Mouse (Mus musculus) kidney, postnatal 4 days (tissue): Measurements from ENCODE around the gene Yipf1.

ENCODE experiments used
- DNase-seq, 2 experiments: peaks; one replicate each; pipeline ENCODE4 v3.0.0; 2021; ENCODE audit warnings: mixed read lengths in 2 of 2

Yipf1 gene

DNA sequence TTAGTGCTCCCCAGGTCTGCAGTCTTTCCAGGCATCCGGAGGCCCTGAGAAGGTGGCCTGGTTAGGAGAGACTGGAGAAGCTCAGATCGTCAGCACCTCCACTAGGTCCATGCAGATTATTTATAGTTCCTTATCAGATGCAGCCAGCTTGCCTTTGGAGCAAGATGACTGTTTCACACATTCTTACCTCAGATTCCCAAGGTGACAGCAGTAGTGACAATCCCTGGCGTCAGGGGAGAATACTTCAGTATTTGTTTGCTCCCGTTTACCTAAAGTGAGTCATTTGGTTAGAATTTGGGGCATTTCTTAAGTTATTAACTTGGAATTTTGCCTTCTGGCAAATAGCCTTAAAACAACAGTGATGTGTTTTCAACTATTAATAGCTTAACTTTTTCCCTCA lies 60.5 kb downstream of the Yipf1 start:
- no peak for DNase-seq

DNA sequence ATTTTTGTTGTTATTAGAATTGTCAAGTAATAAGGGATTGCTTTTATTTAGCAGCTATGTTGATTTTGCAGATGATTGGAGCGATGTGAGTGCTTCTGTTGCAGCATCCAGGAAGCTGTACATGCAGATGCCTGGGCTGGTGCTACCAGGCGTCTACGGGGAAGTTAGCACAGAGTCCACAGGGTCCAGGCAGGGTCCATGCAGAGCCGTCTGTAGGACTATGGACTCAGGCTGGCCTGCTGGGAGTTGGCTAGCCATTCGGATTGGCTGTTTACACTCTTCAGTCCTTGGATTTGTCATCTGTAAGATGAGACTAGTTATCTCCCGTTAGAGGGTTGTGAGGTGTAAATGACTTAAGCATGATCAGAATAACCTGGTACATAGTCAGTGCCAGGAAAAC lies 64.8 kb downstream of the Yipf1 start:
- DNase-seq = peak in 1 of 2 experiments; percentile 54

DNA sequence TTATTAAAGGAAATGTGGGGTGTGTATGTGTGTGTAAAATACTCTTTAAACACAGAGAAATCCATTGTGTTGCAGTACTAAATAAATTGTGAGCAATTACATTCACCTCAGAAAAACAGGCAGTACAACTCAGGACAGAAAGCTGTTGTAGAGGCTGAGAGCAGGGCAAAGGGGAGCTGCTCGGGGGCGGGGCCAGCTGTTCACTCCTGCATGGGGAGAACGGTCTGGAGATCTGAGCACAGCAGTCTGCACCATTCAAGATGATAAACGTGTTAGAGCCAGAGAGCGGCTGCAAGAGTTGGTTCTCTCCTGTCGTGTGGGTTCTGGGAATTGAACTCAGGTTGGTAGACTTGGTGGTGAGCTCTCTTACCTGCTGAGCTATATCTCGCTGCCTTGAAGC lies 66.7 kb downstream of the Yipf1 start:
- DNase-seq = peak; percentile 25 to 37

DNA sequence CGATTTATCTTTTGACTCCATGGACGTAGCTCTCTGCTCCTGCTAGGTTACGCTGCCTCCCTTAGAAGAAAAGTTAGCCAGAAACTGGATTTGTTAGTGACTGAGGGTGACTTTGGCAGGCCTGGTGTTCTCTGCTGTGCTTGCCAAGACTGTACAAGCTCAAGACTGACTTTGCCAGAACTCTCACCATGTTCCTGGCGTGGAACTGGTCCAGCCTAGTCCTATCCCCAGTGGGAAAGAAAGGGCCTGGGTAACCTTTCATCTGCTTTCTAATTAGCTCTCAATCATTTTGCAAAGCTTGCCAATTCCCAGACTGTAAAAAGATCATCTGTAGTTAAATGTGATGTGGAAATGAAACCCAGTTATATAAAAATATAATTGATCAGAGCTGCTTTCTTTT lies 72.9 kb downstream of the Yipf1 start:
- no peak for DNase-seq

DNA sequence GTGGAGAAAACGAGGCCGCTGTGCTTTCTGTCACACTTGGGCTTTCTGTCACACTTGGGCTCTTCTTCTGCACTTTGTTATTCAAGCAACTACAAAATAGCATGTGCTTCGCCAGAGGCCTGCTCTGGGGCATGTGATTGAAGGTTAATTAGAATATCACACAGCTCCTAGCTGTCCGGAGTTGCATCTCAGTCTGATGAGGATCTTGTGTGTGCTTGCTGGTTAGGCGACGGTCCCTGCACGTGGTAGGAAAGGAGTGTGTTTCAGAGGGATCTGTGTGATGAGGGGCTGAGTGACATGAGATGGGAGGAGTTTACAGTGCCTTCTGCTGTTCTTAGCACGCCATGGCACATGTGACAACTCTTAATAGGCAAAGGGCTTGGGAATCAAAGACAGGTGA lies 73.3 kb downstream of the Yipf1 start:
- no peak for DNase-seq

DNA sequence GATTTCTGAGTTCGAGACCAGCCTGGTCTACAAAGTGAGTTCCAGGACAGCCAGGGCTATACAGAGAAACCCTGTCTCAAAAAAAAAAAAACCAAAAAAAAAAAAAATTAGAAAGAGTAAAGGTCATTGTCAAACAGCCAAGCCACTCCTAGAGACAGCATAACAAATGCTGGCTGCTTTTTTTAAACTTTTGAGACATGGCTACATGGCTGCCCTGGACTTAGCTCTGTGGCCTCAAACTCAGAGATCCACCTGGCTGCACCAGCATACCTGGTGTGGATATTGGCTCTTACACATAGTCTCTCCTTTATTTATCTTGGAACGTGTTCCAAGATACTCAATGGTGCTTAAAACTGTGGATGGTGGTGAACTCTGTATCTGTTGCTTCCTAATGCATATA lies 74.1 kb downstream of the Yipf1 start:
- no peak for DNase-seq

DNA sequence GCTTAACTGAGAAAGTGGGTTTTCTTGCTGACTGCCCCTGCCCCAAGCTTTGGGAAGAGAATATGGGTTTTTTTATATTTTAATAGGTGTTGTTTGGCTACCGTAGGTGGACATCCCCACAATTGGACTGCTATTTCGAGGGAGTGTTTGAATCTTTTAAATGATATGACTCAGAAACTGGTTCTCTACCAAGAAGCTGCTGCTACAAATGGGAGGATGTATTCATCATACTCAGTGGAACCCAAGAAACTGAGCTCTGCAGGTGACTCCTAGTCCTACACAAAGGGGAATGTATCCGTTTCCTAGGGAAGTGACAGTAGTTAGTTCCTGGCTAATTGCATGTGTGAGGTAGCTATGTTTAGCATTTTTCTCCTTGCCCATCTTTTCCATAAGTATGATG lies 75.2 kb downstream of the Yipf1 start:
- no peak for DNase-seq

DNA sequence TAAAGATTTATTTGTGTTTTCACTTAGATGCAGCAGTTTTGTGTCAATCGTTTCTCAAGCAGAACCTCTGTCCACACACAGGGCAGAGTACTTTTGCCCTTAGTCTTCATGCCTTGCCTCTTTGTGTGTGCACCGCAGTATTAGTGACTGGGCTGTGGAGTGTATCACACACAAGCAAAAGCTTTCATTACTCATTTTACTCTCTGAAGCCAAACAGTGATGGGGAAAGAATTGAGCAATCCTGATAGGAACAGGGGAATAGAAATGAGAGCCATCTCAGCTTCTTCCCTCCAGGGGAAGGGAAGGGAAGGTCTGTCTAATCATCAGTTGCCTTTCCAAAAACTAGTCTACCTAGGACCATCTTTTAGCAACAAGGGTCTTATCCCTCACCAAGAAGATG lies 79.6 kb downstream of the Yipf1 start:
- no peak for DNase-seq
